8 mouse cellular contexts compared by ENCODE assay signal in genomic region chr8:126582509-126582908, GRCm38 (mm10). TPM values are rescaled to one million over a fixed set of nuclear protein-coding genes. Genes with fewer than 3 reads are reported as not detected.
DNase-seq lines count a peak whose midpoint lies in the region; ATAC-seq and TF ChIP-seq lines count a peak whose summit lies in the region.

No protein-coding gene starts in this region.

- TF ChIP-seq CTCF in bone marrow, adult 2 months (IDR thresholded peaks at IDR 0.05; ENCODE audit: control insufficient read depth, insufficient read depth, low read length) = peak; percentile 90
- TF ChIP-seq CTCF in gastrocnemius, adult 2 months (IDR thresholded peaks at IDR 0.05) = peak; percentile 81

- WGBS in bone marrow, adult 2 months = 28% methylated on average over 6 of the region's 6 CpGs

- H3K4me1 ChIP-seq in bone marrow, adult 2 months (ENCODE audit: control insufficient read depth, insufficient read depth, low read length) = peaks cover 10% of the 10 kb centered on the region

- peak; percentile 22 for ATAC-seq in inflammation-experienced regulatory T-cells, adult 6 months

- peak; percentile 44 for DNase-seq in ovary, adult 18-20 months (ENCODE audit: low spot score)
- DNase-seq in ovary, postnatal 10 days (ENCODE audit: low spot score) = no peak
- peak; percentile 76 for DNase-seq in gastrocnemius, adult 2 months
- DNase-seq in liver = peak; percentile 86
- peak; percentile 74 to 86 for DNase-seq in natural killer cell, adult 2 months (ENCODE audit: low spot score in 2 of 2)
- DNase-seq in thymus, postnatal 0 days (ENCODE audit: low spot score) = peak; percentile 81

- no peak overlapping the region; the same call in 1 of the 2 replicates for H3K27ac ChIP-seq in bone marrow, adult 2 months (ENCODE audit: control insufficient read depth, insufficient read depth, low read depth, low read length, poor library complexity)
- H3K27ac ChIP-seq in gastrocnemius, adult 2 months = peak overlapping the region; percentile 100

- H3K4me3 ChIP-seq in bone marrow, adult 2 months (replicated peaks; ENCODE audit: control insufficient read depth, low read depth, low read length) = no peak overlapping the region
- no peak overlapping the region for H3K4me3 ChIP-seq in gastrocnemius, adult 2 months

- no peak for TF ChIP-seq POLR2A in bone marrow, adult 2 months (IDR thresholded peaks at IDR 0.05; ENCODE audit: borderline replicate concordance, control insufficient read depth, low read depth, low read length)

- intact Hi-C loops in gastrocnemius, adult 2 months (cut with DNase I) = no loop called here

RNA-seq across cellular contexts. Expression of gene Irf2bp2, which starts 11.3 kb away (rescaled TPM):
- 21.3 and 35.8 TPM in 2 replicates for polyA plus RNA-seq in bone marrow, adult 2 months (2011; ENCODE audit: insufficient read depth, insufficient read length, low replicate concordance, missing spikeins)
- 10 to 100 TPM; 28.6 to 81.6 TPM for total RNA-seq in gastrocnemius, adult 2 months (2021)
- polyA plus RNA-seq in inflammation-experienced regulatory T-cells, adult 6 months (2017; shearing (Covaris generic)) = 10 to 100 TPM; 16.7 to 25.3 (median 24.5) TPM
- polyA plus RNA-seq in thymus, postnatal 0 days (2015; fragmentation: Nextera tagmentation; extraction: Ambion mirVana) = 14.9 and 20.3 TPM in 2 replicates
